Mouse (Mus musculus) erythroblast, embryonic 14.5 days (primary cell): ENCODE data around the gene Kmt2e.

Experiments
- GATA1 ChIP-seq: IDR thresholded peaks from 2 replicates; pipeline ENCODE4 v1.6.1; 2012; ENCODE audit warnings: low read length, inconsistent platforms, mixed read lengths
- TAL1 ChIP-seq: IDR thresholded peaks from 3 replicates; pipeline ENCODE4 v1.6.1; 2012; ENCODE audit warnings: low read length, inconsistent platforms, mixed read lengths

DNA sequence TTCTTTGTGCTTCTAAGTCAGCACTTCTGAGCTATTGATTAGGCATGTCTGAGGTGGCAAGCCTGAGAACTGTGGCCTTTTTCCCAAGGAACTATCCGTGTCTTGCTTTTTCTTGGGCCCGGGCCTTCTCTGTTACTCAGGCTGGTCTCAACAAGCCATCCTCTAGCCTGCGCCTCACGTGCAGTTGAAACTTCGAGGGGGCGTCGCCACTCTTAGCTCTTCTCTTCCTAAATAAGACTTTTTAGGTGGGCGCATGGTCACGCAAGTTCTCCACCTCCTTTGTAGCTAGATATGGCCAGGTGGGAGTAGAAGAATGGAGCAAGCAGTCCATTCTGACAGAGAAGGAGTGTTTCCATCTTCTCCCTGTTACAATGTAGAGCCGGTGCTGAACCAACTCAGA is 22.6 kb upstream of the Kmt2e start:
- TF ChIP-seq GATA1 (no peak), TAL1 (no peak)
